Mouse (Mus musculus): ENCODE measurements around the gene Nasp.

DNA sequence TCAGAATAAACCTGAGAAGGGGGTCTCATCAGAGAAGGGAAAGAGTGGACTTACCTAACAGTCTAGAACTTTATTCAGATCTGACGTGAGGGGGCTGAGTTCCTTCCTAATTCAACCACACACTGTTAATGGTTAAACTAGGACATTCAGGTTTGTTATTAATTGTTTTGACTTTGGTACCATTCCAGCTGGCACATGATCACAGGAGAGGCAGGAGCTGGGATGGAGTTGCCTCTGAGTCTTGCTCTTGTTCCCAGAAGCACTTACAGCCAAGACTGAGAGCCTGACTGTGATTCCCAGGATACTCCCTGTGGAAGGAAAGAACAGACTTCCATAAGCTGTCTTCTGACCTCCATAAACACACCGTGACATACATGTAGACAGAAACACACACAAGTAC is 31.7 kb upstream of the Nasp start:
- TF ChIP-seq POLR2A (IDR thresholded peaks at IDR 0.05; ENCODE audit: borderline replicate concordance, insufficient read depth, low read length) (no peak), CTCF (IDR thresholded peaks at IDR 0.05; ENCODE audit: borderline replicate concordance, insufficient read depth, low read depth, low read length) (no peak)

All from cerebellum, adult 2 months (tissue).